8 mouse cellular contexts compared by ENCODE assay signal in genomic region chr7:122020273-122020666, GRCm38 (mm10). TPM values are rescaled to one million over a fixed set of nuclear protein-coding genes. Genes with fewer than 3 reads are reported as not detected.
A peak's percentile ranks its signal among the peaks of the same experiment; 100 is the strongest.
DNase-seq lines count a peak whose midpoint lies in the region; ATAC-seq and TF ChIP-seq lines count a peak whose summit lies in the region.

No protein-coding gene starts in this region.

- H3K9ac ChIP-seq in heart, adult 2 months (ENCODE audit: low read depth, low read length) = peak overlapping the region; percentile 90
- H3K9ac ChIP-seq in ES-Bruce4 (ENCODE audit: low read depth, poor library complexity, severe bottlenecking) = peak overlapping the region; percentile 97
- peak overlapping the region; percentile 92 for H3K9ac ChIP-seq in forebrain, embryonic 13.5 days
- H3K9ac ChIP-seq in limb, embryonic 13.5 days = peak overlapping the region; percentile 90

- H3K79me2 ChIP-seq in heart, adult 2 months (replicated peaks; ENCODE audit: control insufficient read depth, insufficient read depth, low read length) = no peaks in the 10 kb centered on the region
- H3K79me2 ChIP-seq in myocyte (ENCODE audit: control insufficient read depth, insufficient read depth) = peaks cover 41% of the 10 kb centered on the region

- no peaks in the 10 kb centered on the region; the same call in 1 of the 2 replicates for H3K4me1 ChIP-seq in heart, adult 2 months (ENCODE audit: control insufficient read depth, insufficient read depth, low read length)
- peaks cover 8% of the 10 kb centered on the region for H3K4me1 ChIP-seq in ES-Bruce4 (ENCODE audit: control insufficient read depth, insufficient read depth, low read length)
- peaks cover 42% of the 10 kb centered on the region for H3K4me1 ChIP-seq in forebrain, embryonic 13.5 days
- H3K4me1 ChIP-seq in limb, embryonic 13.5 days = peaks cover 36% of the 10 kb centered on the region

- intact Hi-C loops in heart, adult 2 months (cut with DNase I) = no loop called here

- ATAC-seq in forebrain, embryonic 13.5 days = peak; percentile 54
- ATAC-seq in limb, embryonic 13.5 days (ENCODE audit: low FRiP score, low read depth) = peak; percentile 25; the same call in 1 of the 2 replicates
- ATAC-seq in inflammation-experienced regulatory T-cells, adult 6 months = no peak

- H3K4me2 ChIP-seq in forebrain, embryonic 13.5 days = peak overlapping the region; percentile 77
- peak overlapping the region; percentile 79 for H3K4me2 ChIP-seq in limb, embryonic 13.5 days (replicated peaks)
- peak overlapping the region; percentile 97 for H3K4me2 ChIP-seq in myocyte (ENCODE audit: low read depth)

- DNase-seq in heart, adult 2 months = no peak
- no peak for DNase-seq in heart, adult 8-10 months (ENCODE audit: low spot score)
- DNase-seq in right cerebral cortex, postnatal 14 days = no peak

- H3K4me3 ChIP-seq in heart, adult 2 months = peak overlapping the region; percentile 64
- H3K4me3 ChIP-seq in ES-Bruce4 (ENCODE audit: low read depth, low read length) (peak overlapping the region; percentile 100), myocyte (peak overlapping the region; percentile 65)
- H3K4me3 ChIP-seq in forebrain, embryonic 13.5 days = peak overlapping the region; percentile 80
- H3K4me3 ChIP-seq in limb, embryonic 13.5 days = peak overlapping the region; percentile 82

- H3K27ac ChIP-seq in heart, adult 2 months = peak overlapping the region; percentile 71
- H3K27ac ChIP-seq in ES-Bruce4 (ENCODE audit: insufficient read depth, low read length) = peak overlapping the region; percentile 23; the same call in 1 of the 2 replicates
- H3K27ac ChIP-seq in forebrain, embryonic 13.5 days = peak overlapping the region; percentile 87
- H3K27ac ChIP-seq in limb, embryonic 13.5 days = peak overlapping the region; percentile 88

- H3K9me3 ChIP-seq in ES-Bruce4 (replicated peaks; ENCODE audit: control insufficient read depth, insufficient read depth, low read length, poor library complexity, severe bottlenecking) = no peaks in the 10 kb centered on the region
- no peaks in the 10 kb centered on the region for H3K9me3 ChIP-seq in forebrain, embryonic 13.5 days (replicated peaks)
- no peaks in the 10 kb centered on the region for H3K9me3 ChIP-seq in limb, embryonic 13.5 days

- no peaks in the 10 kb centered on the region for H3K27me3 ChIP-seq in heart, adult 2 months (ENCODE audit: control insufficient read depth, insufficient read depth, low read length)
- H3K27me3 ChIP-seq in ES-Bruce4 (ENCODE audit: control insufficient read depth, insufficient read depth, low read length, poor library complexity, severe bottlenecking) (no peaks in the 10 kb centered on the region), myocyte (ENCODE audit: control insufficient read depth, insufficient read depth, insufficient read length) (no peaks in the 10 kb centered on the region)
- no peaks in the 10 kb centered on the region for H3K27me3 ChIP-seq in forebrain, embryonic 13.5 days
- no peaks in the 10 kb centered on the region for H3K27me3 ChIP-seq in limb, embryonic 13.5 days

- WGBS in heart, adult 2 months = 10% methylated on average over 6 of the region's 6 CpGs
- 1% methylated on average over 6 of the region's 6 CpGs for WGBS in forebrain, embryonic 13.5 days
- WGBS in limb, embryonic 13.5 days = under 1% methylated on average over 6 of the region's 6 CpGs

- no peak for TF ChIP-seq EP300 in heart, adult 2 months (IDR thresholded peaks at IDR 0.05; ENCODE audit: insufficient read depth, low read depth, low read length)
- TF ChIP-seq EP300 in ES-Bruce4 (IDR thresholded peaks at IDR 0.05; ENCODE audit: insufficient read depth, low read depth, low read length) = no peak

- H3K36me3 ChIP-seq in heart, adult 2 months (ENCODE audit: control insufficient read depth, insufficient read depth, low read length) = no peaks in the 10 kb centered on the region
- H3K36me3 ChIP-seq in ES-Bruce4 (ENCODE audit: control insufficient read depth, insufficient read depth, low read length, poor library complexity, severe bottlenecking) = no peaks in the 10 kb centered on the region
- H3K36me3 ChIP-seq in forebrain, embryonic 13.5 days (ENCODE audit: poor library complexity, severe bottlenecking) = peaks cover 7% of the 10 kb centered on the region
- H3K36me3 ChIP-seq in limb, embryonic 13.5 days = peaks cover 6% of the 10 kb centered on the region
- no peaks in the 10 kb centered on the region for H3K36me3 ChIP-seq in myocyte (ENCODE audit: control insufficient read depth, insufficient read depth)

- H3ac ChIP-seq in myocyte (ENCODE audit: control insufficient read depth, insufficient read length) = peak overlapping the region; percentile 25

- TF ChIP-seq POLR2A in heart, adult 2 months (IDR thresholded peaks at IDR 0.05; ENCODE audit: insufficient read depth, low read depth, low read length) = no peak
- TF ChIP-seq POLR2A in ES-Bruce4 (IDR thresholded peaks at IDR 0.05; ENCODE audit: insufficient read depth, low read length) (no peak), myocyte (IDR thresholded peaks at IDR 0.05; ENCODE audit: insufficient read length, low read depth) (no peak)

- no peak for TF ChIP-seq CTCF in heart, adult 2 months (IDR thresholded peaks at IDR 0.05)
- no peak for TF ChIP-seq CTCF in ES-Bruce4 (IDR thresholded peaks at IDR 0.05; ENCODE audit: low read depth, low read length)

TF ChIP-seq in myocyte, 11 proteins besides CTCF, POLR2A, EP300 and RAD21:
- TF ChIP-seq E2F4 (IDR thresholded peaks at IDR 0.05; ENCODE audit: insufficient read depth) (no peak), USF1 (IDR thresholded peaks at IDR 0.05; ENCODE audit: low read depth) (no peak), REST (IDR thresholded peaks at IDR 0.05; ENCODE audit: insufficient read depth, insufficient read length) (no peak), MYOG (IDR thresholded peaks at IDR 0.05; ENCODE audit: control insufficient read depth in 1 of 3, insufficient read depth in 1 of 3, insufficient read length in 2 of 3, low read depth in 2 of 3) (no peak), MYOD1 (IDR thresholded peaks at IDR 0.05; ENCODE audit: control insufficient read depth in 1 of 3, insufficient read length in 2 of 3, low read depth in 2 of 3) (no peak), SRF (IDR thresholded peaks at IDR 0.05; ENCODE audit: control insufficient read depth, insufficient read length, low read depth) (no peak)

RNA-seq across cellular contexts. Expression of gene Gga2, which starts 0.8 kb away (rescaled TPM):
- total RNA-seq in heart, adult 2 months (2021) = 10 to 100 TPM; 25.3 to 28.5 TPM
- 25.7 and 30.1 TPM in 2 replicates for polyA plus RNA-seq in heart, adult 2 months (2012; rRNA removed)
- 10 to 100 TPM; 31.7 to 39.2 (median 35.4) TPM for total RNA-seq in heart, adult 8-10 months (2022)
- polyA plus RNA-seq in ES-Bruce4 (2011; ENCODE audit: insufficient read depth, insufficient read length, low read depth, missing spikeins) (123 and 125 TPM in 2 replicates), myocyte (2012; fragmentation: generic; extraction: Trizol) (63.9 TPM)
- polyA plus RNA-seq in forebrain, embryonic 13.5 days (2015; fragmentation: Nextera tagmentation; extraction: Ambion mirVana) = 54.8 and 61.2 TPM in 2 replicates
- 123 and 127 TPM in 2 replicates for polyA plus RNA-seq in limb, embryonic 13.5 days (2015; fragmentation: Nextera tagmentation; extraction: Ambion mirVana)
- 1 to 10 TPM in 2 of 3 experiments, under 1 TPM in 1; 0.92 to 1.6 (median 1.1) TPM for polyA plus RNA-seq in inflammation-experienced regulatory T-cells, adult 6 months (2017; shearing (Covaris generic))

RNA-seq across cellular contexts. Expression of gene Cog7, which starts 38.8 kb away (rescaled TPM):
- total RNA-seq in heart, adult 2 months (2021) = 10 to 100 TPM; 17.0 to 19.5 TPM
- 16.7 and 20.0 TPM in 2 replicates for polyA plus RNA-seq in heart, adult 2 months (2012; rRNA removed)
- total RNA-seq in heart, adult 8-10 months (2022) = 10 to 100 TPM; 19.1 to 20.6 (median 20.1) TPM
- polyA plus RNA-seq in ES-Bruce4 (2011; ENCODE audit: insufficient read depth, insufficient read length, low read depth, missing spikeins) (19.0 and 21.7 TPM in 2 replicates), myocyte (2012; fragmentation: generic; extraction: Trizol) (15.2 TPM)
- 18.2 and 21.2 TPM in 2 replicates for polyA plus RNA-seq in forebrain, embryonic 13.5 days (2015; fragmentation: Nextera tagmentation; extraction: Ambion mirVana)
- polyA plus RNA-seq in limb, embryonic 13.5 days (2015; fragmentation: Nextera tagmentation; extraction: Ambion mirVana) = 22.2 and 23.6 TPM in 2 replicates
- polyA plus RNA-seq in inflammation-experienced regulatory T-cells, adult 6 months (2017; shearing (Covaris generic)) = 1 to 10 TPM; 4.6 to 9.4 (median 8.5) TPM

RNA-seq across cellular contexts. Expression of gene Ubfd1, which starts 46.7 kb away (rescaled TPM):
- 10 to 100 TPM; 30.4 to 37.2 TPM for total RNA-seq in heart, adult 2 months (2021)
- 17.8 and 27.6 TPM in 2 replicates for polyA plus RNA-seq in heart, adult 2 months (2012; rRNA removed)
- 10 to 100 TPM; 32.5 to 41.6 (median 37.3) TPM for total RNA-seq in heart, adult 8-10 months (2022)
- polyA plus RNA-seq in ES-Bruce4 (2011; ENCODE audit: insufficient read depth, insufficient read length, low read depth, missing spikeins) (73.6 and 75.4 TPM in 2 replicates), myocyte (2012; fragmentation: generic; extraction: Trizol) (19.9 TPM)
- 54.6 and 58.2 TPM in 2 replicates for polyA plus RNA-seq in forebrain, embryonic 13.5 days (2015; fragmentation: Nextera tagmentation; extraction: Ambion mirVana)
- polyA plus RNA-seq in limb, embryonic 13.5 days (2015; fragmentation: Nextera tagmentation; extraction: Ambion mirVana) = 71.3 and 76.5 TPM in 2 replicates
- polyA plus RNA-seq in inflammation-experienced regulatory T-cells, adult 6 months (2017; shearing (Covaris generic)) = 10 to 100 TPM in 2 of 3 experiments, 1 to 10 TPM in 1; 9.1 to 14.3 (median 10.4) TPM

RNA-seq across cellular contexts. Expression of gene Ears2, which starts 46.8 kb away (rescaled TPM):
- total RNA-seq in heart, adult 2 months (2021) = 10 to 100 TPM; 11.8 to 12.9 TPM
- polyA plus RNA-seq in heart, adult 2 months (2012; rRNA removed) = 10.6 and 11.8 TPM in 2 replicates
- 10 to 100 TPM; 13.3 to 14.3 (median 13.7) TPM for total RNA-seq in heart, adult 8-10 months (2022)
- polyA plus RNA-seq in ES-Bruce4 (2011; ENCODE audit: insufficient read depth, insufficient read length, low read depth, missing spikeins) (12.4 and 12.5 TPM in 2 replicates), myocyte (2012; fragmentation: generic; extraction: Trizol) (10.8 TPM)
- 10.9 and 12.2 TPM in 2 replicates for polyA plus RNA-seq in forebrain, embryonic 13.5 days (2015; fragmentation: Nextera tagmentation; extraction: Ambion mirVana)
- polyA plus RNA-seq in limb, embryonic 13.5 days (2015; fragmentation: Nextera tagmentation; extraction: Ambion mirVana) = 15.4 and 16.2 TPM in 2 replicates
- 1 to 10 TPM; 2.4 to 7.1 (median 4.9) TPM for polyA plus RNA-seq in inflammation-experienced regulatory T-cells, adult 6 months (2017; shearing (Covaris generic))

Comparison
In these comparisons a context has a peak if more than half of its experiments do, and no peak if none do; other contexts are left out.
1. H3K27ac ChIP-seq: peak in every context shown above with its lines; median percentile 88 in limb, embryonic 13.5 days; 87 in forebrain, embryonic 13.5 days; 71 in heart, adult 2 months; 23 in ES-Bruce4.
2. RNA of gene Gga2, which starts 0.8 kb away (polyA plus RNA-seq): 123 to 127 TPM in limb, embryonic 13.5 days, 123 to 125 TPM in ES-Bruce4, 63.9 TPM in myocyte (single experiment), 54.8 to 61.2 TPM in forebrain, embryonic 13.5 days and 25.7 to 30.1 TPM in heart, adult 2 months; 0.92 to 1.6 TPM in inflammation-experienced regulatory T-cells, adult 6 months; every median in the first group is over 10 times any median in the second.
3. Peak in every context shown above with its lines, with median percentiles within 50 percentile points of each other: H3K4me3 ChIP-seq, H3K9ac ChIP-seq and H3K4me2 ChIP-seq.